Mouse (Mus musculus) limb, embryonic 11.5 days (tissue): ENCODE results near the gene Parvb. TPM values are rescaled to one million over a fixed set of nuclear protein-coding genes. Genes with fewer than 3 reads are reported as not detected.

Experiments
- ATAC-seq: fragments of 200-750 bp; cut with Nextera tagmentation; 2 replicates; pipeline ENCODE4 v1.8.0; 2017; ENCODE audit warnings: low read depth; ENCODE audit not compliant: insufficient number of reproducible peaks, low FRiP score, low TSS enrichment
- DNase-seq: peaks from one replicate; pipeline ENCODE4 v3.0.0-alpha.2; 2015; ENCODE audit warnings: low spot score
- H3K27ac ChIP-seq: fragments of 300-500 bp; sonication (generic); replicated peaks from 2 replicates; pipeline ENCODE4 v1.5.1; 2014; ENCODE audit warnings: low read depth, mild to moderate bottlenecking, low read length
- H3K27me3 ChIP-seq: fragments of 300-500 bp; sonication (generic); 2 replicates; pipeline ENCODE4 v1.6.1; 2014; ENCODE audit warnings: mild to moderate bottlenecking, low read length, mixed read lengths; ENCODE audit not compliant: control insufficient read depth, insufficient read depth
- H3K36me3 ChIP-seq: fragments of 300-500 bp; sonication (generic); 2 replicates; pipeline ENCODE4 v1.6.1; 2014; ENCODE audit warnings: mild to moderate bottlenecking, low read length, moderate library complexity, mixed read lengths; ENCODE audit not compliant: control insufficient read depth, insufficient read depth
- H3K4me1 ChIP-seq: fragments of 300-500 bp; sonication (generic); 2 replicates; pipeline ENCODE4 v1.6.1; 2014; ENCODE audit warnings: low read length, mixed read lengths; ENCODE audit not compliant: control insufficient read depth, insufficient read depth
- H3K4me2 ChIP-seq: fragments of 300-500 bp; sonication (generic); 2 replicates; pipeline ENCODE4 v1.6.1; 2014; ENCODE audit warnings: low read depth, mild to moderate bottlenecking, moderate library complexity; ENCODE audit not compliant: severe bottlenecking
- H3K4me3 ChIP-seq: fragments of 300-500 bp; sonication (generic); 2 replicates; pipeline ENCODE4 v1.5.1; 2014; ENCODE audit warnings: low read depth, low read length
- H3K9ac ChIP-seq: fragments of 300-500 bp; sonication (generic); 2 replicates; pipeline ENCODE4 v1.6.1; 2014; ENCODE audit warnings: mild to moderate bottlenecking, low read length
- H3K9me3 ChIP-seq: fragments of 300-500 bp; sonication (generic); 2 replicates; pipeline ENCODE4 v1.6.1; 2016; ENCODE audit warnings: low read length; ENCODE audit not compliant: control insufficient read depth
- WGBS: fragments of 180-500 bp; shearing (Covaris S2); extraction: QIAGEN DNeasy Blood & Tissue Kit; methylation state at CpG from one replicate; pipeline ENCODE4 v1.1.7; 2014; 5-methylcytosine and 5-hydroxymethylcytosine counted together
- polyA plus RNA-seq: library from polyadenylated mRNA; unstranded; fragments of >200 nt; fragmentation: Nextera tagmentation; extraction: Ambion mirVana; gene quantifications from 2 replicates; pipeline ENCODE4 v1.2.1, GENCODE M21; 2014

Gene Parvb
- 6.1 and 9.4 TPM in 2 replicates for polyA plus RNA-seq

GRCm38 (mm10) chr15:84231721-84232561 lies at the start of gene Parvb:
Gene Parvb, plus strand, starts transcription at chr15:84232043.
- Histone ChIP-seq H3K4me1 (peaks cover 19% of the 10 kb centered on the region), H3K9ac (peak within 1 kb of the TSS; percentile 17), H3K36me3 (no peaks in the 10 kb centered on the region), H3K9me3 (no peaks in the 10 kb centered on the region), H3K4me3 (peak within 1 kb of the TSS; percentile 52), H3K4me2 (peak within 1 kb of the TSS; percentile 62), H3K27me3 (no peaks in the 10 kb centered on the region), H3K27ac (no peak within 1 kb of the TSS)
- ATAC-seq (peak; percentile 73), DNase-seq (peak; percentile 74)
- WGBS = under 1% methylated on average over 53 of the region's 53 CpGs

- H3K4me2 ChIP-seq = no peak overlapping the region
- no peaks in the 10 kb centered on the region for H3K36me3 ChIP-seq
- no peak overlapping the region for H3K9ac ChIP-seq
- H3K27me3 ChIP-seq = no peaks in the 10 kb centered on the region
- peaks cover 8% of the 10 kb centered on the region; the same call in 1 of the 2 replicates for H3K4me1 ChIP-seq
- no peaks in the 10 kb centered on the region for H3K9me3 ChIP-seq
- no peak overlapping the region for H3K4me3 ChIP-seq
- WGBS = 40% methylated on average over 1 of the region's 1 CpGs
- H3K27ac ChIP-seq = no peak overlapping the region
- ATAC-seq (no peak), DNase-seq (no peak)
Observed at GRCm38 (mm10) chr15:84183967-84184366, 47.9 kb upstream of the Parvb start.

DNA sequence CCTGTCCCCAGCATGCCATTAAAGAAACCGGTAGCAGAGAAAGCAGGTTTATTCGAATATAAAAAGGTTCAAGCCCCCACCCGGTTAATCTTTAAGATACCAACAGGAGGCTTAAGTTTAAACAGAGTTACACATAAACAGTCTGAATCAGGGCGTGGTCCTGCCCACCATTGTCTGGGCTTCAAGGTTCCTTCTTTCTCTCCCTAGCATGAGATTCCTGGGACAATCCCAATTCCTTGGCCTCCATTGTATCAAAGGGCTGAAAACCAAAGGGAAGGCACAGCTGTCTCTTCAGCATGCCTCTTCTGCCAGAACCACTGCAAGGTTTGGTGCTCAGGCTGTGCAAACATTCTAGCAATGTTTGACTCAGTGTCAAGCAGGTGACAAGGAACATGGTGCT lies 45.6 kb upstream of the Parvb start:
- 74% methylated on average over 4 of the region's 4 CpGs for WGBS

GRCm38 (mm10) chr15:84188887-84189530 lies 42.8 kb upstream of the Parvb start:
- no peaks in the 10 kb centered on the region for H3K36me3 ChIP-seq
- DNase-seq (no peak), ATAC-seq (no peak)
- no peak overlapping the region for H3K27ac ChIP-seq
- H3K9me3 ChIP-seq = no peaks in the 10 kb centered on the region
- no peak overlapping the region for H3K4me3 ChIP-seq
- H3K4me2 ChIP-seq = no peak overlapping the region
- no peaks in the 10 kb centered on the region for H3K27me3 ChIP-seq
- 56% methylated on average over 2 of the region's 2 CpGs for WGBS
- H3K4me1 ChIP-seq = 0 out of 2 replicates have a peak, but pooled peaks cover 3% of the 10 kb centered on the region
- no peak overlapping the region for H3K9ac ChIP-seq

More for the DNA sequence above, 45.6 kb upstream of the Parvb start:
- no peak overlapping the region for H3K9ac ChIP-seq
- no peaks in the 10 kb centered on the region for H3K36me3 ChIP-seq
- H3K4me3 ChIP-seq = no peak overlapping the region
- ATAC-seq (no peak), DNase-seq (no peak)
- H3K27me3 ChIP-seq = no peaks in the 10 kb centered on the region
- H3K4me1 ChIP-seq = peaks cover 8% of the 10 kb centered on the region; the same call in 1 of the 2 replicates
- H3K4me2 ChIP-seq = no peak overlapping the region
- H3K27ac ChIP-seq = no peak overlapping the region
- H3K9me3 ChIP-seq = no peaks in the 10 kb centered on the region

DNA sequence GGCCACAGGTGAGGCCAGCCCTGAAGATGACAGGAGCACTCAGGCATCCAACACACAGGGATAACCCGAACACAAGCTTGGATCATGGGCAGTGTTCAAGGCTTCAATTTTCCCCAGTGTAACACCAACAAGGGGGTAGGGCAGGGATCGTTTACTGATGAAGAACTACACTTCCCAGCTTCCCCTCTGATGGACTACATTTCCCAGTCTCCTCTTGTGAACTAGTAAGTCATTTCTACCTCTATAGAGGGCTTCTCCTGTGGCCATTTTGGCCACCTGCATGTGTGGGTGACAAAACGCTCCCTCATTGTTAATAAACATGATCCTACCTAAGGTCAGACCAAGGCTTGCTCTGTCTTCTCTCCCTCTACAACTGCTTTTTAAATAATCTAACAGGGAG lies 42.0 kb upstream of the Parvb start:
- Histone ChIP-seq H3K9me3 (no peaks in the 10 kb centered on the region), H3K27ac (no peak overlapping the region), H3K4me1 (0 out of 2 replicates have a peak, but pooled peaks cover 3% of the 10 kb centered on the region), H3K36me3 (no peaks in the 10 kb centered on the region), H3K4me3 (no peak overlapping the region), H3K27me3 (no peaks in the 10 kb centered on the region), H3K4me2 (no peak overlapping the region), H3K9ac (no peak overlapping the region)
- DNase-seq (no peak), ATAC-seq (no peak)
- WGBS = 54% methylated on average over 3 of the region's 3 CpGs

GRCm38 (mm10) chr15:84191724-84192057 lies 40.2 kb upstream of the Parvb start:
- DNase-seq = no peak
- Histone ChIP-seq H3K9ac (peak overlapping the region; percentile 89), H3K27me3 (no peaks in the 10 kb centered on the region), H3K4me3 (peak overlapping the region; percentile 91), H3K36me3 (peaks cover 2% of the 10 kb centered on the region; the same call in 1 of the 2 replicates), H3K4me1 (0 out of 2 replicates have a peak, but pooled peaks cover 3% of the 10 kb centered on the region), H3K4me2 (peak overlapping the region; percentile 70), H3K9me3 (no peaks in the 10 kb centered on the region), H3K27ac (0 out of 2 replicates have a peak overlapping the region, but pooled peaks have one; percentile 56)
- WGBS = 2% methylated on average over 9 of the region's 9 CpGs
- peak; percentile 40; the same call in 1 of the 2 replicates for ATAC-seq

- Histone ChIP-seq H3K9ac (peak within 1 kb of the TSS; percentile 89), H3K4me2 (peak within 1 kb of the TSS; percentile 70), H3K9me3 (no peaks in the 10 kb centered on the region), H3K4me1 (0 out of 2 replicates have a peak, but pooled peaks cover 3% of the 10 kb centered on the region), H3K27me3 (no peaks in the 10 kb centered on the region), H3K4me3 (peak within 1 kb of the TSS; percentile 91), H3K36me3 (peaks cover 7% of the 10 kb centered on the region), H3K27ac (peak within 1 kb of the TSS; percentile 86)
- ATAC-seq (peak; percentile 96), DNase-seq (peak; percentile 93)
- WGBS = 5% methylated on average over 48 of the region's 48 CpGs
Observed at GRCm38 (mm10) chr15:84192058-84192791, 39.6 kb upstream of the Parvb start, which contains the start of gene Samm50. Gene Samm50, plus strand, starts transcription at chr15:84192241.
